In genomic region chr2:33122856-33123255, GRCm38 (mm10) we compare ENCODE assay signal across 21 mouse cellular contexts. TPM values are rescaled to one million over a fixed set of nuclear protein-coding genes. Genes with fewer than 3 reads are reported as not detected.
DNase-seq lines count a peak whose midpoint lies in the region; ATAC-seq and TF ChIP-seq lines count a peak whose summit lies in the region.
"Had no signal": no experiment of that assay in that cellular context is flagged by ENCODE, and none has a peak within 500 bp of the region (broad histone marks: within the 10 kb centered on the region; RNA-seq: fewer than 3 reads in every experiment).

No protein-coding gene starts in this region.

- no peak overlapping the region for H3K9ac ChIP-seq in forebrain, embryonic 15.5 days (replicated peaks)
- no peak overlapping the region for H3K9ac ChIP-seq in midbrain, postnatal 0 days (replicated peaks; ENCODE audit: low read length, poor library complexity, severe bottlenecking)
- H3K9ac ChIP-seq: embryonic facial prominence, embryonic 15.5 days; heart, embryonic 15.5 days; hindbrain, embryonic 14.5 days had no signal

- H3K27me3 ChIP-seq in forebrain, embryonic 15.5 days, result no peaks in the 10 kb centered on the region
- H3K27me3 ChIP-seq in midbrain, postnatal 0 days (ENCODE audit: insufficient read depth, low read length), result no peaks in the 10 kb centered on the region
- H3K27me3 ChIP-seq: embryonic facial prominence, embryonic 15.5 days; heart, embryonic 15.5 days had no signal

- H3K4me1 ChIP-seq in lung, adult 2 months (ENCODE audit: control insufficient read depth, insufficient read depth, low read length), result no peaks in the 10 kb centered on the region
- no peaks in the 10 kb centered on the region for H3K4me1 ChIP-seq in forebrain, embryonic 15.5 days
- H3K4me1 ChIP-seq in midbrain, postnatal 0 days (ENCODE audit: insufficient read depth, low read length), result no peaks in the 10 kb centered on the region
- H3K4me1 ChIP-seq: embryonic facial prominence, embryonic 15.5 days; hindbrain, embryonic 10.5 days had no signal

- H3K9me3 ChIP-seq in forebrain, embryonic 15.5 days, result no peaks in the 10 kb centered on the region
- H3K9me3 ChIP-seq in midbrain, postnatal 0 days (ENCODE audit: low read length), result no peaks in the 10 kb centered on the region
- H3K9me3 ChIP-seq: embryonic facial prominence, embryonic 15.5 days; heart, embryonic 15.5 days; hindbrain, embryonic 10.5 days had no signal

- no peak for TF ChIP-seq POLR2A in lung, adult 2 months (IDR thresholded peaks at IDR 0.05; ENCODE audit: borderline replicate concordance, extremely low read depth, low read depth, low read length)

- no peak overlapping the region for H3K27ac ChIP-seq in forebrain, embryonic 15.5 days (replicated peaks)
- no peak overlapping the region for H3K27ac ChIP-seq in midbrain, postnatal 0 days (ENCODE audit: low read depth, low read length)
- H3K27ac ChIP-seq: embryonic facial prominence, embryonic 15.5 days; heart, adult 2 months; heart, embryonic 15.5 days; hindbrain, embryonic 10.5 days; hindbrain, embryonic 14.5 days had no signal

- H3K4me2 ChIP-seq in forebrain, embryonic 15.5 days (replicated peaks), result no peak overlapping the region
- H3K4me2 ChIP-seq in midbrain, postnatal 0 days (ENCODE audit: low read depth, low read length, poor library complexity, severe bottlenecking), result no peak overlapping the region
- H3K4me2 ChIP-seq: embryonic facial prominence, embryonic 15.5 days; heart, embryonic 11.5 days; heart, embryonic 15.5 days; hindbrain, embryonic 14.5 days had no signal

- H3K36me3 ChIP-seq in forebrain, embryonic 15.5 days, result no peaks in the 10 kb centered on the region
- no peaks in the 10 kb centered on the region for H3K36me3 ChIP-seq in midbrain, postnatal 0 days (ENCODE audit: insufficient read depth, low read length)
- H3K36me3 ChIP-seq: embryonic facial prominence, embryonic 15.5 days; heart, embryonic 15.5 days; hindbrain, embryonic 10.5 days had no signal

- TF ChIP-seq CTCF in lung, adult 2 months (IDR thresholded peaks at IDR 0.05; ENCODE audit: insufficient read depth, low read length), result no peak
- no peak for TF ChIP-seq CTCF in midbrain, postnatal 0 days (IDR thresholded peaks at IDR 0.05)

- no peak overlapping the region for H3K4me3 ChIP-seq in lung, adult 2 months (replicated peaks; ENCODE audit: extremely low read depth, low read depth, low read length)
- no peak overlapping the region for H3K4me3 ChIP-seq in forebrain, embryonic 15.5 days
- H3K4me3 ChIP-seq in midbrain, postnatal 0 days (ENCODE audit: low read depth, low read length), result no peak overlapping the region
- H3K4me3 ChIP-seq: embryonic facial prominence, embryonic 15.5 days; erythroblast, embryonic 14.5 days; heart, adult 2 months; heart, embryonic 15.5 days; hindbrain, embryonic 10.5 days had no signal

- no peak for ATAC-seq in forebrain, embryonic 15.5 days (replicated peaks)
- ATAC-seq in midbrain, postnatal 0 days (ENCODE audit: low FRiP score), result no peak
- ATAC-seq: forebrain, embryonic 16.5 days had no signal

- WGBS in lung, adult 2 months, result 63% methylated on average over 6 of the region's 6 CpGs
- 61% methylated on average over 6 of the region's 6 CpGs for WGBS in forebrain, embryonic 15.5 days
- 57% methylated on average over 6 of the region's 6 CpGs for WGBS in midbrain, postnatal 0 days

- DNase-seq in lung, adult 18-20 months, result peak; percentile 36 to 62
- DNase-seq in lung, postnatal 14 days, result no peak
- DNase-seq in ZHBTc4 (ENCODE audit: low read depth, low spot score), result peak; percentile 12
- peak; percentile 37 for DNase-seq in lung, adult 2 months
- DNase-seq in lung, postnatal 36 days, result peak; percentile 66
- no peak for DNase-seq in midbrain, postnatal 0 days (ENCODE audit: low spot score)
- DNase-seq in kidney, postnatal 25 days, result no peak
- DNase-seq: adrenal gland, adult 8-10 months; adrenal gland, postnatal 36 days; cerebellum, adult 2 months; cerebellum, postnatal 10 days; gastrocnemius, postnatal 10 days had no signal

RNA-seq across cellular contexts. Expression of gene Garnl3, which starts 8.6 kb away (rescaled TPM):
- polyA plus RNA-seq in lung, adult 2 months (2012; rRNA removed), result 12.0 and 17.2 TPM in 2 replicates
- polyA plus RNA-seq in forebrain, embryonic 15.5 days (2015; fragmentation: Nextera tagmentation; extraction: Ambion mirVana), result 21.6 and 28.1 TPM in 2 replicates
- total RNA-seq in midbrain, postnatal 0 days (2014; rRNA removed), result 134 and 176 TPM in 2 replicates
- 77.1 and 77.7 TPM in 2 replicates for polyA plus RNA-seq in midbrain, postnatal 0 days (2015; fragmentation: Nextera tagmentation; extraction: Ambion mirVana)
- polyA plus RNA-seq: erythroblast, embryonic 14.5 days had no signal

Comparison
In these comparisons a context has a peak if more than half of its experiments do, and no peak if none do; other contexts are left out.
1. DNase-seq: peak in lung, adult 18-20 months (2 of 2), ZHBTc4 (single experiment), lung, adult 2 months (single experiment) and lung, postnatal 36 days (single experiment); none in lung, postnatal 14 days (single experiment), midbrain, postnatal 0 days (single experiment) and kidney, postnatal 25 days (0 of 2).